Mouse (Mus musculus): ENCODE data around the gene Sema4d. TPM values are rescaled to one million over a fixed set of nuclear protein-coding genes. Genes with fewer than 3 reads are reported as not detected.

Sema4d gene
- total and polyA plus RNA-seq, 2 experiments from 2014 or later = 11.6 to 18.2 TPM

DNA sequence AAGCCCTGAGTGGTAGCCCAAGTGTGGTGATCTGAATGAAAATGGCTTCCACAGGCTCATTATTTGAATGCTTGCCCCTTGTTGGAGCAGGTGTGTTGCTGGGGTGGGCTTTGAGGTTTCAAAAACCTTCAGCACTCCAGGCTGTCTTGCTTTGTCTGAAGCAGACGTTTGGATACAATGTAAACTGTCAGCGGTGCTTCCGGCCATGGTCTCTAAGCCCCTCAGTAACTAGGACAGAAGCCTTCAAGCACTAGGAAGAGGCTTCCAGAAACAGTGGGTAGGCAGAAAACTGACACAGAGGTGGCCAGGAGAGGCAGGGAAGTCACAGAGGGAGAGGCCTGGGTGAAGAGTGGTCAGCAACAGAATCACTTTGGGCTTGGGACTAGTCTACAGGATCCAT, 49.7 kb downstream of the Sema4d start:
- peaks cover 10% of the 10 kb centered on the region; the same call in 1 of the 2 replicates for H3K4me1 ChIP-seq (ENCODE audit: control insufficient read depth, insufficient read depth)
- H3K36me3 ChIP-seq (replicated peaks; ENCODE audit: control insufficient read depth, insufficient read depth, low read length) = no peaks in the 10 kb centered on the region
- ATAC-seq (ENCODE audit: insufficient read depth, low read depth) (no peak), DNase-seq (ENCODE audit: low spot score) (no peak)
- no peaks in the 10 kb centered on the region for H3K9me3 ChIP-seq (replicated peaks; ENCODE audit: control insufficient read depth, low read length)
- H3K27me3 ChIP-seq (ENCODE audit: control insufficient read depth, insufficient read depth, low read length) = no peaks in the 10 kb centered on the region
- H3K9ac ChIP-seq (replicated peaks; ENCODE audit: low read depth, low read length) = no peak overlapping the region
- H3K4me3 ChIP-seq (ENCODE audit: low read depth, low read length) = no peak overlapping the region
- 89% methylated on average over 3 of the region's 3 CpGs for WGBS
- TF ChIP-seq CTCF (IDR thresholded peaks at IDR 0.05; ENCODE audit: low read depth) = no peak
- no peak for TF ChIP-seq EP300 (IDR thresholded peaks at IDR 0.05; ENCODE audit: low read depth)
- H3K27ac ChIP-seq (ENCODE audit: low read depth) = no peak overlapping the region
- no peak overlapping the region for H3K4me2 ChIP-seq (ENCODE audit: low read depth, low read length)

DNA sequence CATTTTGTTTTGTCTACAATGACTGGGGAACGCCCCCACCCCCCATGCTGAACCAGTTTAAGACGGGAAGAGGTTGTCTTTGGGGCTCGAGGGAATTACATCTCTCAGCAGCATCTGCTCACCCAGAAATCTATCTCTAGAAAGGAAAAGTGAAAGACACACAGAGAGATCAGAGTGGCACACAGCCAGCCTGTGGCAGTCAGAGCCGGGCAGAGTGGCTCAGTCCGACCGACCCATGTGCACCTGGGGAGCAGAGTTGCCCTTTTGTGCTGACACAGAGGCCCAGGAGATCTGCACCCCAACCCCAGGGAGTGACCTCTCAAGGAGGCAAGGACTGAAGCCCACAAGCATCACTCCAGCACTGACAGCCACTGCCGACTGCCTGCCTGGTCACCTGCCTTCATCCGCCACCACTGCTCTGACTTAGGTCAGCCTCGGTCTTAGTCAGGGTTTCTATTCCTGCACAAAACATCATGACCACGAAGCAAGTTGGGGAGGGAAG, 50.9 kb downstream of the Sema4d start:
- H3K27me3 ChIP-seq (ENCODE audit: control insufficient read depth, insufficient read depth, low read length) = no peaks in the 10 kb centered on the region
- TF ChIP-seq EP300 (IDR thresholded peaks at IDR 0.05; ENCODE audit: low read depth) (no peak), CTCF (IDR thresholded peaks at IDR 0.05; ENCODE audit: low read depth) (no peak)
- H3K4me3 ChIP-seq (ENCODE audit: low read depth, low read length) = no peak overlapping the region
- no peaks in the 10 kb centered on the region for H3K9me3 ChIP-seq (replicated peaks; ENCODE audit: control insufficient read depth, low read length)
- no peak overlapping the region for H3K4me2 ChIP-seq (ENCODE audit: low read depth, low read length)
- H3K36me3 ChIP-seq (replicated peaks; ENCODE audit: control insufficient read depth, insufficient read depth, low read length) = no peaks in the 10 kb centered on the region
- H3K27ac ChIP-seq (ENCODE audit: low read depth) = no peak overlapping the region
- no peak for ATAC-seq (ENCODE audit: insufficient read depth, low read depth)
- H3K4me1 ChIP-seq (ENCODE audit: control insufficient read depth, insufficient read depth) = peaks cover 4% of the 10 kb centered on the region; the same call in 1 of the 2 replicates
- DNase-seq (ENCODE audit: low spot score) = no peak
- 73% methylated on average over 10 of the region's 10 CpGs for WGBS
- no peak overlapping the region for H3K9ac ChIP-seq (replicated peaks; ENCODE audit: low read depth, low read length)

DNA sequence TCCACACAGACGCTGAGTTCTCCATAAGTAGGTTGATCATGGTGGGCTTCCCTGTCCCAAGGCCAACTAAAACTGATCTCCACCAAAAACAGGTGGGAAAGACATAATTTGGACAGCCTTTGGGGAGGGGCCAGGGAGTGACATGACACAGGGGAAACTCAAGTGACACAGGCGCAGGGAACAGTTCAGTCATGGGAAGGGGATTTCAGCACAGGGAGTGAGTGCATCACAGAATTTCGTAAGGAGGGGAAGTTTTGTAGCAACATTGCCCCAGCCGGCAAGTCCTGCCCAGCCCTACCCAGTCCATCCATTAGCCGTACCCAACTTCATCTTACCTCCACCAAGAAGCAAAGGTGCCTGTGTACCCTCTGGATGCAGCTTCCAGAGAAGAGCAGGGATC, 52.8 kb downstream of the Sema4d start:
- no peak for DNase-seq (ENCODE audit: low spot score)
- no peak overlapping the region for H3K27ac ChIP-seq (ENCODE audit: low read depth)

DNA sequence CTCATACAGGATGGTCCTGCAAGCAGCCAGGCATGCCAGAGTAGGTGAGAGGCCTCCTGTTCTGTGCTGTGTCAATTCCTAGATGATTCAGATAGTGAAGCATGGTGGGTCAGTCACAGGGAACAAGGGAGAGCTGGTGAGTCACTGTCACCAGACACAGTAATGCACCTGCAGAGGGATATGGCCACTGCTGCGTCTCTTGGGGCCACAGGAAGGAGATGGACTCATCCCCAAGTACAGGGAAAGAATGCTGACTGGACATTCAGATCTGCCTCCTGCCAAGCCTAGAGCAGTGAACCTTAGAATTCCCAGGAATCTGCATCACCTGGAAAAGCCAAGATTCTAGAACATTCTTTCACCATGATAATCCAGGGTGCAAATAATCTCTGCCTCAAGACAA, 53.8 kb downstream of the Sema4d start:
- H3K9ac ChIP-seq (replicated peaks; ENCODE audit: low read depth, low read length) = no peak overlapping the region
- ATAC-seq (ENCODE audit: insufficient read depth, low read depth) = no peak
- WGBS = 62% methylated on average over 1 of the region's 1 CpGs
- TF ChIP-seq CTCF (IDR thresholded peaks at IDR 0.05; ENCODE audit: low read depth) = no peak
- no peak for TF ChIP-seq EP300 (IDR thresholded peaks at IDR 0.05; ENCODE audit: low read depth)
- no peaks in the 10 kb centered on the region for H3K27me3 ChIP-seq (ENCODE audit: control insufficient read depth, insufficient read depth, low read length)
- peaks cover 11% of the 10 kb centered on the region; the same call in 1 of the 2 replicates for H3K4me1 ChIP-seq (ENCODE audit: control insufficient read depth, insufficient read depth)
- no peaks in the 10 kb centered on the region for H3K36me3 ChIP-seq (replicated peaks; ENCODE audit: control insufficient read depth, insufficient read depth, low read length)
- H3K9me3 ChIP-seq (replicated peaks; ENCODE audit: control insufficient read depth, low read length) = no peaks in the 10 kb centered on the region
- no peak overlapping the region for H3K27ac ChIP-seq (ENCODE audit: low read depth)
- DNase-seq (ENCODE audit: low spot score) = no peak
- no peak overlapping the region for H3K4me3 ChIP-seq (ENCODE audit: low read depth, low read length)
- no peak overlapping the region for H3K4me2 ChIP-seq (ENCODE audit: low read depth, low read length)

More for the DNA sequence above, 52.8 kb downstream of the Sema4d start:
- H3K4me2 ChIP-seq (ENCODE audit: low read depth, low read length) = no peak overlapping the region
- ATAC-seq (ENCODE audit: insufficient read depth, low read depth) = no peak
- no peak overlapping the region for H3K4me3 ChIP-seq (ENCODE audit: low read depth, low read length)
- TF ChIP-seq CTCF (IDR thresholded peaks at IDR 0.05; ENCODE audit: low read depth) (no peak), EP300 (IDR thresholded peaks at IDR 0.05; ENCODE audit: low read depth) (no peak)
- no peaks in the 10 kb centered on the region for H3K9me3 ChIP-seq (replicated peaks; ENCODE audit: control insufficient read depth, low read length)
- 87% methylated on average over 5 of the region's 5 CpGs for WGBS
- no peaks in the 10 kb centered on the region for H3K36me3 ChIP-seq (replicated peaks; ENCODE audit: control insufficient read depth, insufficient read depth, low read length)
- H3K27me3 ChIP-seq (ENCODE audit: control insufficient read depth, insufficient read depth, low read length) = no peaks in the 10 kb centered on the region
- H3K9ac ChIP-seq (replicated peaks; ENCODE audit: low read depth, low read length) = no peak overlapping the region
- H3K4me1 ChIP-seq (ENCODE audit: control insufficient read depth, insufficient read depth) = peaks cover 11% of the 10 kb centered on the region; the same call in 1 of the 2 replicates

DNA sequence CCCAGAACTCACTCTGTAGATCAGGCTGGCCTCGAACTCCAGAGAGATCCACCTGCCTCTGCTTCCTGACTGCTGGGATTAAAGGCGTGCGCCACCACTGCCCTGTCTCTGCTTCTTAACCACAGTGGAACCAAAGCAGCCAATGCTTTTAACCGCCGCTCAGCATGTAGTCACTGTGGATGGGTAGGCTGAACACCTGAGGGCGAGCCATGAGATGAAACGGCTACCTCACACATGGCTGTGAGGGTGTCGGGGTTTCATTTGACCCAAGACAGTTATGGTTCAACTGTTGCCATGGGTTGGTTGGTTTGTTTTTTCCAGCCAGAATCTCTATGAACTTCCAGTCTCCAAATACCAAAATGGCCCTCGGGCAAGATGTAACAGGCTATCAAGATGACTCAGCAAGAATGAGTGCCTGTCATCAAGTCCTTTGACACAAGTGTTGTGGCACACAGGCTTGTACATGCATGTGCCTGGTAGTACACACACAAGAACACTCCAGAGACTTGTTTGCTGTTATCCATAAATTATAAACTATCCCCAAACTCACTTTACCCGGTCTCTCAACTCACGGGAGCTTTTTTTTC, 54.9 kb downstream of the Sema4d start:
- no peak for ATAC-seq (ENCODE audit: insufficient read depth, low read depth)

More for the DNA sequence above, 54.9 kb downstream of the Sema4d start:
- H3K9ac ChIP-seq (replicated peaks; ENCODE audit: low read depth, low read length) = no peak overlapping the region
- no peak overlapping the region for H3K4me2 ChIP-seq (ENCODE audit: low read depth, low read length)
- H3K27me3 ChIP-seq (ENCODE audit: control insufficient read depth, insufficient read depth, low read length) = no peaks in the 10 kb centered on the region
- H3K4me3 ChIP-seq (ENCODE audit: low read depth, low read length) = no peak overlapping the region
- no peak for DNase-seq (ENCODE audit: low spot score)
- H3K36me3 ChIP-seq (replicated peaks; ENCODE audit: control insufficient read depth, insufficient read depth, low read length) = no peaks in the 10 kb centered on the region
- peaks cover 11% of the 10 kb centered on the region; the same call in 1 of the 2 replicates for H3K4me1 ChIP-seq (ENCODE audit: control insufficient read depth, insufficient read depth)
- H3K27ac ChIP-seq (ENCODE audit: low read depth) = no peak overlapping the region
- H3K9me3 ChIP-seq (replicated peaks; ENCODE audit: control insufficient read depth, low read length) = no peaks in the 10 kb centered on the region
- 92% methylated on average over 11 of the region's 11 CpGs for WGBS
- TF ChIP-seq CTCF (IDR thresholded peaks at IDR 0.05; ENCODE audit: low read depth) (no peak), EP300 (IDR thresholded peaks at IDR 0.05; ENCODE audit: low read depth) (no peak)
